Mouse (Mus musculus): ENCODE data around the gene Lipe.
"Not testable (repeated sequence)": the region's sequence is repeated elsewhere in the genome, so short reads cannot be mapped to it uniquely, and the experiment has no call there.

Lipe gene

DNA sequence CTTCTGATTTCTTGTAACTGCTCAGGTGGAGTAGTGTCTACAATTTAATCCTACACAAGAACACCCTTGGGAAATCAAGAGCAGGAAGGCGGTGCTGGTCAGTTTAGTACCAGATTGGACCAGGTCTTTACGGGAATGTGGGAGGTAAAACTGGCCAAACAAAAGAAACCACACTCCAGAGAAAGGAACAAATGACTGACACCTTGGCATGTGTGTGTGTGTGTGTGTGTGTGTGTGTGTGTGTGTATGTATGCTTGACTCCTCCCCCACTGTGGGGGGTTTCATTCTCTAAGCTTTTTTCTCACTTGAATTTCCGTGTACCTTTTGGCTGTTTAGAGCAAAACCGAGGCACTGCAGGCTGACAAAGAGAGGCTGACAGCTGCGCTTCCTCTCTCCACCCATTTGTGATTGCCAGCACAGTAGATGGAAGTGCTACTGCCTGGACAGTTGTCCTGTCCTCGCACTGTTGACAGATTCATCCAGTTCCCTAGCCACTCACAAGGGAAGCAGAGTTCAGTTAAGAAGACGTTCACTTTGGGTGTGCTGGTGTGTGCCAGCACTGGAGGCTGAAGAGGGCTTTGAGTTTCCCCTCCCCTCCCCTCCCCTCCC, 14.4 kb upstream of the Lipe start, which contains the start of gene Cxcl17:
Cxcl17 (minus strand) TSS at position 54 of the 609 bp plus-strand sequence.
- no peak for DNase-seq (ENCODE audit: low spot score in 2 of 2)

DNA sequence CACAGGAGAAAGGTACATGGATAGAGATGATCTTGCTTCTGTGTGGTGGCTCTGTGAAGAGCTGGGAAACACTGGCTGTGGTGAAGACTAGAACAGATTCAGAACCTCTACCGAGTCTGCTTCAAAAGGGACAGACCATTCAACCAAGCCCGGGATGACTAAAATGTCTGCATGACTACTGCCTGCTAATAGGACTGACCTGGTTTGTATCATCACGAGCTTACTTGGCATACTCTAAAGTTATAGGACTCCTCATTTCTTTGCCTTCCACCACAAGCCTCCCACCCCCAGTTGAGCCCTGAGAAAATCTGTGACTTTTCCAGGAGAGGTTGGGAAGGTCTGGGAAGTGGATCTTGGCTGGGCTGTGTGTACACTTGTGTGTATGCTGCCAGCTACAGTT, 13.4 kb upstream of the Lipe start:
- DNase-seq (ENCODE audit: low spot score in 2 of 2): no peak

DNA sequence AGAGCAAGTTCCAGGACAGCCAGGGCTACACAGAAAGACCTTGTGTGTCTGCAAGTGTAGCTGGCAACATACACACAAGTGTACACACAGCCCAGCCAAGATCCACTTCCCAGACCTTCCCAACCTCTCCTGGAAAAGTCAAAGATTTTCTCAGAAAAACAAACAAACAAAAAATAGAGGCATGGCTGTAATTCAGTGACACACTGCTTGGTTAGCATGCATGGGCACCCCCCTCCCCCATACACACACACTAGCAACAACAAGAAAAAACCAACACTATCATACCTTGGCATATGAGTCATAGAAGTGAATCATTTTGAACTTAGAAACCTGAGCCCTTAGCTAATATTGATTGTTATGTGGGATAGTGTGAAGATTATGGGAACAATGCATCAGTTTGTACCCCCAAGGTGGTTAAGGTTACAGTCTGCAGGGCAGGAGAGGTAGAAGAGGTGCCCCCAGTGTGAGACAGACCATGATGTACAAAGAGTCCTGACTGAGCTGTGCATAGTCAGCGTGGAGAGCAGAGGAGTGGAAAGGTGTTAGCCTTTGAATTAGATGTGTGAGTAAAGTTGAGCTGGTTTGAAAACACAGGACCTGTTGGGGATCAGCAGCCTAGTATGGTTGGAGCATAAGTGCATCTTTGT, 12.6 kb upstream of the Lipe start:
- DNase-seq (ENCODE audit: low spot score in 2 of 2): no peak

DNA sequence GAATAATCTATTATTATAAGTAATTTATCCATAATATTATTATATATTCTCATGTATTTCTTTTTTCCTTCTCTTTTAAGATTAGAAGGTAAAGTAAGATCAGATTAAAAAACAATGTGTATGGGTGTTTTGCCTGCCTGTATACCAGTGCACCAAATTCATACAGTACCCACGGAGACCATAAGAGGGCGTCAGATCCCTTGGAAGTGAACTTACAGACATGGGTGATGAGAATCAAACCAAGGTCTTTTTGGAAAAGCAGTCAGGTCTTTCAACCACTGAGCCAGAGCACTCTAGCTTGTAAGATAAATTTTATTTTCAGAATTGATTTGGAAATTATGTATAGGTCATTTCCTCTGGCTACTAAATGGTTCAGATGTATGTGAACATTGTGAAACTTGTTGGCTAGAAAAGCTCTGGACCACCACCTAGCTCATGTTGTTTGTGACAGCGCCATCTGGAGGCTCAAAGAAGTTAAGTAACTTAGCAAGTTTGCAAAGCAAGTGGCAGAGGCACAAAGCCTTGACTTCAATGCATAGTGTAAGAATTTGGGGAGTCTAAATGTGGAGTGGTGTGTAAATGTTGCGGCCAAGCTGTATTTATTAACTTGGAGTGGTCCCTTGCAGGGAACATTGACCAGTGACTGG, 10.7 kb upstream of the Lipe start:
- DNase-seq (ENCODE audit: low spot score in 2 of 2): no peak

DNA sequence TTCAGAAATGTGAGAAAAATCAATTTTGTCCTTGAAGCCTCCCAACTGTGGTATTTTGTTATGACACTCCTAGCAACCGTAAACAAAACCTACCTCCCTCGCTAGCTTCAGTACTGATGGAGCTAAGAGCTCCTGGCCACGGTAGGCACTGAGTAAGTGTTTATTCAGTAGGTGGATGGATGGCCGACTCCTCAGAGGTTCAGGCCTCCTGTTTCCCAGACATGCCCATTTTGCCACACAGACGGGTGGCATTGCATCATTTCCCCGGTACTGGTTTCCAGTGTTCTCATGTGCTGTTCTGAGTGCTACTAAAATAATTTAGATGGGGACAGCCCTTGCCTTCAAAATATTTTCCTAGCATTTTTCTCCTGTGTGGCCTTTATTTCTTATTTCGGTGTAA, 8.0 kb upstream of the Lipe start:
- no peak for DNase-seq (ENCODE audit: low spot score in 2 of 2)

DNA sequence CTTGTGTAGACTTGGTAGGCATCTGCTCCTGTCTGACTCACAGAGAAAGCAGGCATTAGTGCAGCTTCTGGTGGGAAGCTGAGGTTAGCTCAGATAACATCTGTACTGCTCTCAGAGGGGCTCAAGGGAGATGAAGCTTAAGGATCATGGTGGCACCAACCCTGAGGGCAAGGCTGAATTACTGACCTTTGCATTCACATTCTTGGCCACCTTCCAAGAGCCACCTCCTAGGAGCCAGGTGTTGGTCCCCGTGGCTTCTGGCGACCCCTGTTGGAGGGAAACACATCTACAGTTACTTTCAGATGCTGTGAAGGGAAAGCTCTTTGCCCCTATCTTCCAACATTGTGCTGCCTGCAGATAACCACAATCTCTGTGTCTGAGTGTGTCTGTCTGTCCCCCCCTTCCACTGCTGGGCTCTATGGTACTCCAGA, 4.2 kb upstream of the Lipe start:
- no peak for DNase-seq (ENCODE audit: low spot score in 2 of 2)

DNA sequence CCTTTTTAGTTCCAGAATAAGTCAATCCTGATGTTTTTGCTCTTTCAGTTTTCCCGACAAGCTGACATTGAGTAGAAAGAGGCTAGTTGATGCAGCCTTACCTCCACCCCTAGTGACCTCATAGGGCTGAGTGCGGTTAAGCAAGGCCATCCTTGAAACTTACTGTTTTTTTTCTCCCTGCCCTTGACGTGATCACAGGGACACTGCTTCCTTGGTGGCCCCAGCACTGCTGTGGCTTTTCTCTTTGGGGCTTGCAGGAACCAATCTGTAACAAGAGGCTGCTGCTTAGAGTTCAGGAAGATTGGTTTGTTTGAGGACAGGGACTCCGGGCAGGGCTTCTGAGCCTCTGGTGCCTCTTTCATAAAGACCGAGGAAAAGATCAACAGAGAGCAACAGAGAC, 3.5 kb upstream of the Lipe start:
- no peak for DNase-seq (ENCODE audit: low spot score in 2 of 2)

DNA sequence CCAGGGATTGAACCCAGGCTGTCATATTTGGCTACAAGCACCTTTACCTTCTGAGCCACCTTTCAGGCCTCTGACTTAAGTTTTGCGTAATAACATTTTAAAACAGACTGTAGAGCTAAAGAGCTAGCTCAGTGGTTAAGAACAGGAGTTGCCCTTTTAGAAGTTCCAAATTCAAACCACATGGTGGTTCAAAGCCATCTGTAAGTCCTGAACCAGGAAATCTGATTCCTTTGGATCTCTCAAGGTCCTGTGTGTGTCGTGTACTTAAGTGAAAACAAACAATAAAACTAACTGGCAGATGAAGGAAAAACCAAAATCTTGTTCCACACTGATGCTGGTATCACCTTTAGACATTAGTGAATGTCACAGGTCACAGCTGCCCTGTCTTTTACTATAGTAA, 3.0 kb upstream of the Lipe start:
- no peak for DNase-seq (ENCODE audit: low spot score in 2 of 2)

DNA sequence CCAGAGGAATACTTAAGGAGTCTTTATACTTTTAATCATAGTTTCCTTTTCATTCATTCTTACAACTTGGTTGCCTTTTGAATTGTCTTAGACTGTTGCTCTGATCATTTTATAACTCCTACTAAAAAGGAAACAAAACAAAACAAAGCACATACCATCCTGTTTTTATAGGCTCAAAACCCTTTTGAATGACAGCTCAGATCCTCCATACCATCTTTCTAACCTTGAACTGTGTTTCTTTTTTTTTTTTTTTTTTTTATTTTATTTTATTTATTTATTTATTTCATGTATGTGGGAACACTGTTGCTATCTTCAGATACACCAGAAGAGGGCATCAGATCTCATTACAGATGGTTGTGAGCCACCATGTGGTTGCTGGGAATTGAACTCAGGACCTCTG, 518 bp upstream of the Lipe start:
- not testable (repeated sequence) for DNase-seq (ENCODE audit: low spot score in 2 of 2)

DNA sequence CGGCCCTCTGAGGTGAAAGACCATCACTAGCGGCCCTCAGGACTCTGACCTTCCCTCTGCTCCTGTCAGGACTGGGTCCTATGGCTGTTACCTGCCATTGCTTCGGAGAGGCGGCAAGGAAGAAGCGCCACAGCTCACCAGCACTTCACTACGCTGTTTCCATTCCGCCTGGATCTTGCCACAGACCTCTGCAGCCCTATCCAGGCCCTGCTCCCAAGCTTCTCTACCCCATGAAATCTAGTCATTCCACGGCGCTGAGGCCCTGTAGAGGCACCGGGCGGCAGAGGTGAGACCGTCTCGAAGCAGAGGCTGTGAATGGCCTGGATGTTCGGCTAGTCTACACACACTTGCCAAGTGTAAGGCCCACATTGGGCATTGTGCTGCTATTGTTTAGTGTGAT, 1.9 kb downstream of the Lipe start:
- DNase-seq (ENCODE audit: low spot score in 2 of 2): no peak

DNA sequence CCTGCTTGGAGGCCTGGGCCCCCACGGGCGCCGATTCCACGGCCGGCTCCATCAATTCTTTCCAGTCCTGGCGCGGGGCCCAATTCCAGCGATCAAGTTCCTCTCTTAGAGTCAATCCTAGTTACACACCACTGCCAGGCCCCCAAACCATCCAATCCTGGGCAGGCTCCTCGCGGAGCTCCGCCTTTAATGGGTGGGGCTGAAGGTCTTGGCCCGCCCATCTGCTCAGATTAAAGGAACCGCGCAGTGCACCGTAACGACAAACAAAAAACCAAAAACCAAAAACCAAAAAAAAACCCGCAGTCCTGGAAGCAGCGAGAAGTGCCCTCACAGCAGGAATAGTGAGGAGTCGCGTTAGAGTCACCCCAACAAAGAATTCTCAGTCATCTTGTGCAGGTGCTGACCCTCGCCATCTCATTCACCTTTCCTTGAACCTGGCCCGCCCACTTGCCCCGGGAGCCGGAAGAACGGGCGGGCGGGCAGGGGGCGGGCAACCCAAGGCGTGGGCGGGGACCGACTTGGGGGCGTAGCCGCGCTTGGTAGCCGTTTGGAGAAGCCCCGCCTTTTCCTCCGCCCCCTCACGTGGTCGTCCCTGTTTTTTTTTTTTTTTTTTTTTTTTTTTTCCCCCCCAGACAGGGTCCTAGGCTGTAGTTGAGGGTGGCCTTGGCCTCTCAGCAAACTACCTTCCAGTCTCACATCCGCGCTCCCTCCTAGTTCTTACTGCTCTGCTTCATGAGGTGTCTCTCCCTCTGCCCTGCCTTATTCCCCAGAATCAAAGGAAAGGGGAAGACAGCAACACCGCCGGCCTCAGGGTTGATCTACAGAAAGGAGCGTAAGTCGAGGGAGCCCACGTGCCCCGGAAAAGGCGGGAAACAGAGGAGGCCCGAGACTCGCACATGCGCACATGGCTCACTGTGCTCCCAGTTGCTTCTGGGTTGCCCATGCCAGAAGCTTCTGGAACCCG, 2.7 kb downstream of the Lipe start:
- peak; percentile 96 for DNase-seq (ENCODE audit: low spot score in 2 of 2)

DNA sequence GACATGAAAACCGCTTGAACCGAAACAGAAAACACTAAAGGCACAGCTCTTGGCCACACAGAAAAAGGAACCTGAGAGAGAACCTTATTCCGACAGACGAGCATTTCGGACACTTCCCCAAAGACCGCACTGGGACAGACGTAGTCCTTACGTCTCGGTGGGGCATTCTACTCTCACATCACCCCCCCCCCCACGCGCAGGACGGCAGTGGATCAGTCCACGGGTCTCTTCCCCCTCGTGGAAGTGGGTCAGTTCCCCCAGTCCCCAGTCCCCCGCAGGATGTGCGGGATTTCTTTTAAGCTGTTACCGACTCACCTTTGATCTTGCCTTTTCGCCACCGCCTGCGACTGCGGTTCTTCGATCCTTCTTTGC, 3.3 kb downstream of the Lipe start:
- DNase-seq (ENCODE audit: low spot score in 2 of 2): no peak

DNA sequence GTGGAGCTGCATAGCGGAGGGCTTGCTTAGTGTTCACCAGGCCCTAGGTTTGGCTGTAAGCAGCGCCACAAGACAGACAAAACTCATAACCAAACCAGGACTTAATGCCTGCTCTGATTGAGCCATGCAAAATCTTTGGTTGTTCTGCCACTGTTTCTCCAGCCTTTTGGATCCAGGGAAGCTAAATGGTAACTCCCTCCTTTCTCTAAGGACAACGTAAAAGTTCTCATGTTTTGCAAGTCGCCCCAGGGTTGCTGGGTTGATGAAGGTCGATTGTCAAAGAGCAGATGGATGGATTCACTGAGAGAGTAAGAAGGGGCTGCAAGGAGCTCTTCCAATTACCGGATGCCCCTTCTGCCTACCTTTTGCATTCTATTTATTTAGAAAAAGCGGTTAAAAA, 3.8 kb downstream of the Lipe start:
- no peak for DNase-seq (ENCODE audit: low spot score in 2 of 2)

DNA sequence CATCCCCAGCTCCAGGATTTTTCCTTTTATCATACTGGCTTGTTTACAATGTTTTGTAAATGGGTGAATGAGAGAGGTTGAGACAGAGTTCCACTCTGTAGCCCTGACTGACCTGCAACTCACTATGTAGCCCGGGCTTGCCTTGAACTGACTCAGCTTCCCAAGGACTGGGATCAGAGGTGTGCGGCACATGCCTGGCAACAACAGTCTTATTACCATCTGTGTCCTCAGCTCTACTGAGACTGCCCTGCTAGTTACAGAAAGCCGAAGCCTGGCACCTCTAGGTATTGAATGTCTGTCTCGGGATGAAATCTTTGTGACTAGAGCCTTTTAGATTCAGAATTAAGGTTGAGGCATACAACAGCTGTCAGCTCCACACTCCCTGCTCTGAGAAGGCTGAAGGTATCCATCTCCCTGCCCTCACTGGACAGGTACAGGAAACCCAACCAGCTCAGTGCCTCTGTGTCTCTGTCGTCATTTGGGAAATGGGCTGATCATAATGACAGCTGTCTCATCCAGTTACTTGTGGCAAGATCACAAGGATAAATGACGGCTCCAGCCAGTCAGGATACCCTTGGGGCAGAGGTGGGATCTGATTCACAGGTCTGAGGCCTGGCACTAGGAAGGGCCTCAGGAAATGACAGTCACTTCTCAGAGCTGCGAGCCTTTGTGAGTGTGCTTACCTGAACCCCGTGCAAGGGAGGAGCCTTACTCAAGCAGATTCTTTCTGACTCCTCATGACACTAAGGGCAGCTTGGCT, 4.9 kb downstream of the Lipe start:
- no peak for DNase-seq (ENCODE audit: low spot score in 2 of 2)

DNA sequence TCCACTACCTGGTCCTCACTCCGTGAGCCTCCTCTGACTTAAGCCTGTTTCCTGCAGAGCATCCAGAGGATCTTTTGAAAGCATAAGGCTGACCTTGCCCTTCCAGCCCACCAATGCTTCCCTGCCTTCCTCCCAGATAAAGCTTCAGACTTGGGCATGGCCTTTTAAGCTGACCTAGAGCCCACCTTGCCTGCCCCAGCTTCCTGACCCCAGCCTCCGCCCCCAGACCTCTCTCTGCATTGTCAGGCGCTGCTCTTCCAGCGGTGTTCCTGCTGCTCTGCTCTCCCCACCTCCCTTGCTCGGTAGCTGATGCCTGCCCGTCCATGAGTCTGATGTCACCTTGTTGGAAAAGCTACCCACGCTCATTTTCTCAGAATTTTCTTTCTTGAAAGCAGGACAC, 5.7 kb downstream of the Lipe start:
- no peak for DNase-seq (ENCODE audit: low spot score in 2 of 2)

DNA sequence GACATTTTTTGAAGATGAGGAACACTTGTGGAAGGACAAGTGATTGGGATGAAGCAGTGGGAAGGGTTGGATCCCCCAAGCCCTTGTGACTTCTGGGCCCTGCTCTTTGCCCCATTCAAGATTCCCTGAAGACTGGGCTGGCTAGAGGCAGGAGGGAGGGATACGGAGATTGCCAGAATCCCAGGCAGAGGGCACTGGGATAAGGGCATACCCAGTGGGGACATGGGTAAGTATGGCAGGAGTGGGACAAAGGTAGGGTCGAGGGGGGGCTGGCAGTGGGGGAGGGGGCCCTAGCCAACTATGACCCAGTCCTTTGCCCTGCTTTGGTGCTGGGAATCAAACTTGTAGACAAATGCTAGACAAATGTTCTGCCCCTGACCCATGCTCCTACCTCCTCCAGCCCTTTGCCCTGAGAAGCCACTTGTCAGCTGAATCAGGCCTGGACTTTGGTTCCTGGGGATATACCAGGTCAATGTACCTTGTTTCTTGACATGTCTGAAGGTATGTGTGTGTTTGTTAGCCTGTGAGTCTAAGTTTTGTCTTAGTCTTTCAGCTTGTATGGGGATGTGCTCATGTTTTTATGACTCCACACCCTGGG, 6.6 kb downstream of the Lipe start:
- DNase-seq (ENCODE audit: low spot score in 2 of 2): no peak

DNA sequence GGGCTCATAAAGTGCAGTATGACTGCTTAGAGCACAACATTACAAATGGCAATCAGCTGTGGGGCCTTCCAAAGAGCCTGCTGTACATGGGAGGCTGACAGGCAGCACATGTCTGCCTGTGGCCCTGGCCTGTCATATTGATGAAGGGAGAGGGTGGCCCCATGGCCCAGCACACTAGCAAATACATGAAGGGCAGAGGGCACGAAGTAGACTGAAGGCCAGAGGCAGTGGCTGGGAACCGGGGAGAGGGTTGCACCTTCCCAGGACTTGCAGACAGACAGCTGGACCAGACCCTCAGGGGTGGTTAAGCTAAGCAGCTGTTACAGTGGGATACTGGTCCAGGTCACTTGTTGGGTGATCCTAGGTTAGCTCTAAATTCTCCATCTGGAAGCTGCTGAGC, 7.5 kb downstream of the Lipe start:
- no peak for DNase-seq (ENCODE audit: low spot score in 2 of 2)

DNA sequence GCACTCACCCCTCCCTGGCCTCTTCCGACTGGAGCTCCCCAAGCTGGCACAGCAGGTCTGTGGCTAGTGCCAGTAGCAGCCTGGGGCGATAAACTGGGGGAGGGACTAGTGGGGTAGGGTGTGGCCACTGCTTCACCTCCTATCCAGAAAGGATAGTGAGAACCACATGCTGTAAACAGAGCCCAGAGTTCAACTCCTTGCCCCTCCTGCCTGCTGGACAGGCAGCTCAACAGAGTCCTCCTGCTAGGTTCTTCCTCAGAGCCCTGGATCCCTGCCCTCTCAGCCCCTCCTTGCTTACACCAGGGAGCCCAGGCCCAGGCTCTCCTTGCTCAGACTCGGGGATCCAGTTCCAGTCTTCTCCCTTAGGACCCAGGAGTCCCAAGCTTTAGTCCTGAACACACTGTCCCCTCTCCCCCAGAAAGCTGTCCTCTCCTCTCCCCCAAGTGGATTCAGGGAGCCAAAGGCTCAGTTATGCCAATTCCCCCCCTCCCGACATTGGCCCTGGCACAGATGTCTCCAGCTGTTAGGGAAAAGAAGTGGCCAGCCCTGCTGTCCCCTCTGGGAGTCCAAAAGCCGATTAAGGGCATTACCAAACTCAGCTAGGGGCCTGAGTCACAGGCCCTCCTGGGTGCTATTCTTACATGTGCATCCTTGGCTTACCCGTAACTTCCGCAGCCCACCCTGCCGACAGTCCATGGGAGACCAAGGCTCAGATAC, 8.3 kb downstream of the Lipe start:
- no peak for DNase-seq (ENCODE audit: low spot score in 2 of 2)

DNA sequence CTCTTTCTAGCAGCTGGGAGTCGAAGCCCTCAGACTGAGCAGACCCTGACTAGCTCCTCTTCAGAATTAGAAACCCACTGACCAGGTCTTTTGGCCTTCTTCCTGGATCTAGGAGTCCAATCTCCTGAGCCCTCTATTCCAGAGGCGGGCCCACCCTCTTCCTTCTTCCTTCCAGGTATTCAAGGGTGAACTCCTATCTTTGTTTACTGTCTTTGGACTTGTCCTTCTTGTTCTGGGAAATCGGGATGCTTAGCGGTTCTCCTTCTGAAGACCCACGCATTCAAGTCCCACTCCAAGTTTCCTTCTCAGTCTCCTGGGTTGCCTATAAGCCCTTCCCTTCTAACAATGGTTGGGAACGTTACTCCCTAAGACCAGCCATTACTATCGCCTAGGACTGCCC, 9.6 kb downstream of the Lipe start:
- DNase-seq (ENCODE audit: low spot score in 2 of 2): no peak

DNA sequence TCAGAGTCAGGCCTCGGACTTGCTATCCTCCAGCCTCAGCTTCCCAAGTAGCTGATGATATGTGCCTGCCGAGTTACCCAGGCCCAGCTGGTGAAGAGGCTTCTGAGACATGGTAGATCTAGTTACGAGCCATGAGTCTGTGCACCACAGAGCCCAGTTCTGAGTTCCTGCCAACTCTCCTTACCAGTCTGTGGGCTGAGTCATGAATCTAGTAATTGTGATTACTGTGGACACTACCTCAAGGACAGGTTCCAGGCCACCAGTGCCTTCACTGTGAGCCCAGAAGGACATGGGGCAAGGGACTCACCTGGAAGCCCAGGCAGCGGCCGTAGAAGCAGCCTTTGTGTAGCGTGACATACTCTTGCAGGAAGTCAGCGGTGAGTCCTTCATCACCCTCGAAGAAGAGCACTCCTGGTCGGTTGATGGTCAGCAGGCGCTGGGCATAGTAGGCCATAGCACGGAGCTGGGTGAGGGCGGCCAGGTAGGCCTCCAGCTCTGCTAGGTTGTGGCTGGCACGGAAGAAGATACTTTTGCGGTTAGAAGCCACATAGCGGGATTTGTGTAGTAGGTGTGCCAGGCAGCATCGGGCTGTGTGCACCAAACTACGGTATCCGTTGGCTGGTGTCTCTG, 10.6 kb downstream of the Lipe start:
- DNase-seq (ENCODE audit: low spot score in 2 of 2): no peak
